Mouse (Mus musculus) T-helper 17 cell (primary cell): ENCODE measurements around the gene Smarce1.

Source experiments
- in situ Hi-C, 2 experiments: fragments of 300-600 bp; cut with MboI, MseI; formaldehyde crosslinking; loops; 1 replicate in 1 of 2; 2 replicates in 1 of 2; pipeline ENCODE4 v1.15.1; 2025; ENCODE audit warnings: high pct_unique_total_duplicates in 2 of 2

The Smarce1 gene

DNA sequence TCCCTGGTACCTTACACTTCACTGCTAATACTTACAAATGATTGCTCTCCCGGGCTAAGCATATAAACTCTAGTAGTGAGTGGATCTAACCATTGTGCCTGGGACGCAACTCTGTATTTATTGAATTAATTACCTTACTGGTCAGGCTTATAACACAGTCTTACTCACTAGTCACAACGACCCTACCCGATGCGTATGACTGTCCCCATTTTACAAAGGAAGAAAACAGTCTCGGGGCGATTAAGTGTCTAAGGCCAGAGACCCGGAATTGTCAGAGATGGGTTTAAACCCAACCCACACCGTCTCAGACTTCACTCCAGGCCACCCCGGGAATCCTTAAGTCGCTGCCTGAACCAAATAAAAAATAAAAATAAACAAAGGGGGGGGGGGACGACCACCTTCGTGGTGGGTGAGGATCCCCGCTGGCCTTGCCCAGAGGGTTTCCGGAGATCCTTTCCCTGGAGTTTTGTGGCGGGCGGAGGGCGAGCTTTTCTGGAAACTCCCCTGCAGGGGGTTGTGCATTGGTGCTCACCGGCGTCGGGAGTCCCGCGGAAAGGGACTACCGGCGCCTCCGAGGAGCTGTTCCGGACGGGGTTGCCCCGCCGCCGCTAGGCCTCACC is 1.1 kb downstream of the Smarce1 start:
- in situ Hi-C loops: no loop called here

DNA sequence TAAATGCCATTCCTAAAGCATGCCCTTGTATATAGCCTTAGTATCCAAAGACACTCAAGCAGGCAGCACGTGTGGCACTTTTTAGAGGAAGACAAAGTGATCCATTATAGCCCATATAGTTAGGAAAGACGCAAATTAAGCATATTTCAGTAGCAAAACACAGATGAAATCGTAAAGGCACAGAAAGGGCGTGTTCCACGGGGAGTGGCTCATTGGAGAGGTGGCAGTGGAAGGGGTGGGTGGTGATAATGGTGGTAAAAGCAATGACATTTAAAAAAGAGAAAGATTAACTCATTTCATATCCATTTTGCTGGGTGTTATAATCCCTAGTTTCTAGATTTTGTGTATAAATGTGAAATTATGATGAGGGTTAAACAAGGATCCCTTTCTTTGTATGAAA is 4.5 kb downstream of the Smarce1 start:
- in situ Hi-C loops: no loop called here

DNA sequence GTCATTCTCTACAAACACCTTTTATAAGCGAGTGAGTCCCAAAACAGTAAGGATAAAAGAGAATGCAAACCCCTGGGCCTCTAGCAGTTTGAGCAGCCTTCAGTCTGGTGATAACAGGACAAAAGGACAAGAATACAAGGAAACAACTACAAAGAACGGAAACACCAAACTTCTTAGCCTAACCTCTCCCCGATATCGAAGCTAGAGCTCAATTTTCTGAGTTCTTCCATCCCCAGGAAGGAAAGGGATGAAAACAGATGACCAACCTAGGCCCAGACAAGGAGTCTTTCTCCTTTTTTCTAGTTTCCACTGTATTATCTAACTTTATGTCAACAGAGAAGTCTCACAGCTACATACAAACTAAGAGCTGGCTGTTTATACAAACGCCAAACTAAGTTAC is 7.5 kb downstream of the Smarce1 start:
- in situ Hi-C loops: loop anchor here in 1 of 2 experiments (5.0 kb wide), 1 partner anchor 221 kb away; no protein-coding TSS in a partner anchor

DNA sequence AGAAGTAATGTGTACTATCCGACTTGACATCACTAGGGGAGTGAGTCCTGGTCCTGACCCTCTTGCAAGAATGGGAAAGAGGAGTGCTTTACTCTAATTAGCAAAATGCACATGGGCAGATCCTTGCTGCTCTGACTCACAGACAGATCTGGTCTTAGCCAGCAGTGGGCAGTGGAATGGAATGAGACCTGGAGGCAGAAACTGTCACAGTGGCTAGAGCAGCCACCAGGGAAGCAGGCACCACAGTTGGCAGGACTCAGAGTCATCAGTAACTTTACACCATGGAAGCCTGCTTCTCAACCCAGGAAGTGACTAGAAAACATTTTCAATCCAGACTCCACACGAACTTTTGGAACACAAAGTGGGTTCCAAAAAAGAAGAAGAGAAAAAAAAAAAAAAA is 9.0 kb downstream of the Smarce1 start:
- in situ Hi-C loops: loop anchor here in 1 of 2 experiments (5.0 kb wide), 1 partner anchor 220 kb away; no protein-coding TSS in a partner anchor

DNA sequence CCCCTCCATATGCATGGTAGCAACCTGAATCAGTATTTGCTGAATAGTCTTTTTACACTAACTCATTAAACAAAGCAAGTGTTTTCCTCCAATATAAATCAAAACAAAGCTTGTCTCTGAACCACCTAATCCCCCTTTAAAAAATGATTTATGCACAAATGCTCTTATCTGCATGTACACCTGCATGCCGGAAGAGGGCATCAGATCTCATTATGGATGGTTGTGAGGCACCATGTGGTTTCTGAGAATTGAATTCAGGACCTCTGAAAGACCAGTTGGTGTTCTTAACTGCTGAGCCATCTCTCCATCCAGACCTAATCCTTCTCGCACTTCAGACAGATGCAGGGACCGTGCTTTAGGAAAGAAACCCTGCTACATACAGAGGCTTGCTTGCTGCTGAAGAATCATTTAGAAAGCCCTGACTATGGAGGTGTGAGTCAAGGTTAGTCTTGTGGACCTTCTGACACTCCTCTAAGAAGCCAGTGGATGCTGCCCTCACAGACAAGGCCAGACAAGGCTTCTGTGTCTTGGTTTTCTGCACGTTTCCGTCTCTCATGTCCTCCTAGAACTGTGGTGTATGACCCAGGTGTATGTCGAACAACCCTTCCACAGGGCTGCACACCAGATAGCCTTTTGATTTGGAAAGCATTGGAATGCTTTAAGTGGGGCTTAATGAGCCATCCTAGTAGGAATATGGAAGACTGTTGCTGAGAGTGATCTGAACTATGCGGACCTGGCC is 13.4 kb downstream of the Smarce1 start:
- in situ Hi-C loops: loop anchor here in 1 of 2 experiments (5.0 kb wide), 1 partner anchor 210 kb away; no protein-coding TSS in a partner anchor

DNA sequence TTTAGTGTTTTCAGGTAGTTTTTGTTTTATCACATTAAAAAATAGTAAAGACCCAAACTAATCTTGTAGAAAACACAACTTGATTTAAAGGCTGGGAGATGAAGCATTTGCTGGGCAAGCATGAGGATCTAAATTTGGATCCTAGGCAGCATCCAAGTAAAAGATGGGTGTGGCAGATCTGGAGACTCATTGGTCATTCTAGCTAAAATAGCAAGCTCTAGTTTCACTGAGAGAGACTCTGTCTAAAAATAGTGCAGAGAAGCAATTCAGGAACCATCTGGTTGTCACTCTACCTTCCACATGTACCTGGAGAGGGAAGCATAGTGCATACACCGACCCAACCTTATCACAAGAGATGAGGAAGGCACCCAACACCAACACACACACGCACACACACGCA is 14.6 kb downstream of the Smarce1 start:
- in situ Hi-C loops: loop anchor here in 1 of 2 experiments (5.0 kb wide), 1 partner anchor 209 kb away; no protein-coding TSS in a partner anchor

DNA sequence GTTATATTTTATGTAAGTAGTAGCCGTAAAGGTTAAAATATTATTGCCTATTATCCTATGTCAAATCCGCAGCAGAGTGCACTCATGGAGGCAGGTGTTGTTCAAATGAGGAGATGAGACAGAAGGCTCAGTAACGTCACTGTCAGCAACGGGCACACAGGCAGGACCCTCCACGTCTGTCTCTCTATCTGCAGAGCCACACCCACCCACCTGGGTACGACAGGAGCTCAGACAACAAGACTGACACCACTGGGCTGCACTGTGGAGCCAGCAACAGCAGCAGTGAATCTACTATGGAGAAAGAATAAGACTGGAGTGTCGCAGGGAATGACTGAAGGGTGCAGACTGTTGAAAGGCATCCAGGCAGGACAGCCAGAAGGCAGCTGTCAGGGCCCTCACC is 18.1 kb downstream of the Smarce1 start:
- in situ Hi-C loops: no loop called here

DNA sequence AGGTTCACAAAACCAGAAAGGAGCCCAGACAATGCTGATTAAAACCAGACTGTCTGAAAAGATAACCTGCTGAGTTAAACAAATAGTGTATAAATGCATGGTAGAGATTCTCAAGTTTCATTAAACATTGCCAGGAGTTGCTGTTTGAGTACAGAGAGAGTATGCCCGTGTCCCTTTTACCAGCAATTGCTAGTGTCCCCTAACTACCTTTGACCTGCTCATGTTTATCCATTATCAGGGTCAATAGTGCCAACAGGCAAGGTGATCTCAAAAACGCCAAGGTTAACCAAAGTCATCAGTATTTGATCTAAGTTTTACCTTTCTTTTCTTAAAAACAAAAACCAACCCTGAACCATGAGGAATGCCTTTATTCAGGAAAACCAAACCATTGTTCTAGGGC is 18.9 kb downstream of the Smarce1 start:
- in situ Hi-C loops: no loop called here

DNA sequence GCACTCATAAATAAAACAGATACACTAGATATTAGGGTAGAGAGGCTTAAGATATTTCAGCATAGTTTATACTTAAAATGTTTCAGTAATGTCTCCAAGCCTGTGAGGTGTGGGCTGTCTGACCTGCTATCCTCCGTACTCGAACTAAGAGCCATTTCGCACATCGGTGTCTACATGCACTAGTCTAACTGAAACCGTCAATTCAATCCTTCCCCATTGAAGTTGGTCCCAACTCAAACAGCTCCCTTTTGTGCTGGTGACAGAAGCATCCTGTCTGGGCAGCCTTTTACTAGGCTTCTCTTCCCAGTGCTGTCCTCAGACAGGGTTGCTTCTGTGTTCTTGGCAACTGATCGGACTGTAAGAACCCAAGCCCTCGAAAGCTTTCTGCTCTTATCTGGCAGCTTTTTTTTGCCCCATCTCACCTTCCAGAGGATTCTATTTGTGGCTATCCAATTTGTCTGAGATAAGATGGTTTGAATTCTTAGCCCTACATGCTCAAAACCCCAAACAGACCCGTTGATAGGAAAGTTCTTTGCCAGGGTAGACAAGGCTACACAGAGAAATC is 22.6 kb downstream of the Smarce1 start:
- in situ Hi-C loops: no loop called here

DNA sequence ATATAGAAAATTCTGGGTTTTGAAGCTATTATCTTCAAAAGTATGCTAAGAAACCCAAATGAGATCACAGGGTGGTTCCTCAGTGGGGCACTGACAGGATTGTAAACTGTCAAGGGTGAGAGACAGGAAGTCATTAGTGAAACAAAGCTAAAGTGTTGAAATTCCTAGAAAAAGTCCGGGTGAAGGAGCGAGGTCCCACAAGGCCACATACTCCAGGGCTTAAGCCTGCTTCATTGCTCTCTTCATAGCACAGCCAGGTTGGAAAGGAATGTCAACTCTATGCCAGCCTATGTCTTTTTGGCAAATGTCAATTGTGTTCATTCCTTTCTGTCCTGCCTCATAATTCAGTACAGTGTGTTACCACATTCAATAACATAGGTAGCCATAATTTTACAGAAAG is 23.4 kb downstream of the Smarce1 start:
- in situ Hi-C loops: no loop called here

DNA sequence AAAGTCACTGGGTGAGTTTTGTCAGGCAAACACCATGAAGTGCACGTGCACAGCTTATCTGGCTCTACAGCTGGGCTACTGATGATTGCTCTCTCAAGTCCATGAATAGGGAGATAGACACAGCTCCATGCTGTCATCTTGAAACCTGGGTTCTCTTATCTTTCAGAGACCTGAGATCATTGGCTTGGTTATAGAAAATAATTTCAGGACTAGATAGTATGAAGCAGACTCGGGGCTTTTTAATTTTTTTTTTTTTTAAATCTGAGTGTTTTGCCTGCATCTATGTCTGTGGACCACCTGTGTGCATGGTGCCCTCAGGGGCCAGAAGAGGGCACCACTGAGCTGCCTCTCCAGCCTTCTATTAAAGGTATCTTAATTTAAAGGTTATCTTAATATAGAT is 23.9 kb downstream of the Smarce1 start:
- in situ Hi-C loops: no loop called here

DNA sequence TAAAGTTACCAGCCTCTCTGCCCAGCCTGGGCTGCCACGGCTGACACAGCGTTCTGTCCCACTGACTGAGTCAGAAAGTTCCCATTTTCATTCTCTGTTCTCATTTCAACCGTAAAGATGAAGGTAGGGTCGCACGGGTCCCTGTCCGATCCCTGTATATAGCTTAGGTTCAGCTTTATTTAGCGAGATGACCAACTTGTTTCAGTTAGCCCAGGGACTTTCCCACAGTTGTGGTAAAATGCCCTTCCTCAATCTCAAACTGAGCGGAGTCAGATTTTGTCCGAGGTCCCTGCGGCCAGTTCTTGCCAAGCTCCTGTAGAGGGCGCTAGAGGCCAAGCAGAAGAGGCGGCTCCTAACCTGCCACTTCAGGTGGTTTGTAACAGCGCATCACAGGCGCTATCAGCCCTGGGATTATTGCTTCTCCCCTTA is 41.6 kb downstream of the Smarce1 start:
- in situ Hi-C loops: no loop called here

DNA sequence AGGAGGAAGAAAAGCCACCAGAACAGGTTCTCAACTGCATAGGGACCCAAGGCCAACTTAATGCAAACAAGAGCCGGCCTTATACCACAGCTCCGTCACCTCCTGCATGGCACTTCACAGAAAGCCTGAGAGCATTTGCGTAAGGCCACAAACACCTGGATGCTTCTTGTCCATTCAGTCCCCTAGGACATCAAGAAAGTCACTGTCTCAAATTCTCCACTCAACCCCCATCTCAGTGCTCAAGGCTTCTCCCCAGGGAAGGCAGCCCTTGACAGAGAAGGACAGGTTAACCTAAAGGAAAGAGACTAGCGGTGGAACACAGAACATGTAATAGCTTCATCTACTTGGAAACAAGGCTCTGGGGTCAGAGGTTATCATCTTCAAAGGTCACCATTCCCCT is 43.5 kb downstream of the Smarce1 start:
- in situ Hi-C loops: no loop called here

DNA sequence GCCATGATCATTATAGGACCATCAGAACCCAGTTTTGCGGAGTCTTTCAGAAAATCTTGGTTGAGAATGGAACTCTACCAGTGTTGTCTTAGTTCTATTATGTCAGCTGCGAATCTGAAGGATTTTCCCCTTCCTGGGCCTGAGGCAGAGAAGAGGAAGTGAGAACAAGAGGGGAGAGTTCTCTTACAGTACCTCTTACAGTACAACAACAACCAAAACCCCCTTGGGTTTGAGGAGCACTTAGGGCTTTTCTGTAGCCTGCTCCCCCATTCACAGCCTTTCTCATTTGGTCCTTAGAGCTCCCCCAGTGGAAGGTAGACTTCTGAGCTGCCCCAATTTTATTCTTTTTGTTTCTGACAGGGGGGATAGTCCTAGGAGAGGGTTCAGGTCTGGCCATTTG is 44.0 kb downstream of the Smarce1 start:
- in situ Hi-C loops: no loop called here

DNA sequence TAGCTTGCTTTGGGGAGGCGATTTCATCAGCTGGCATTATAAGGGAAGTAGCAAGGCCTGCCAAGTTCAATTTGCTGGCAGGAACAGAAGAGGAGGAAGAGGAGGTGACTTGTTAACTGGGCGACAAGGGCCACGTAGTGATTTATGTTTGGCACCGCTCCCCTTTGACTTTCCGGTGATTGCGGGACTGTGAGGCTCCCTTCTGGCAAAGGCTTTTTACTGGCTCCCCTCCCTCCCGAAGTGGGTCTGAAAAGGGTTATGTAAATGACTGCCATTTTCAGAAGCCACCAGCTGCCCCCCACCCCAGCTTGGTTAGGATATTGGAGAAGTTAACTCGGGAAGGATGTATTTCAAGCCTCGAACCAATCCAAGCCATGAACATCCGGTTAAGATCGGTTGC is 48.2 kb downstream of the Smarce1 start:
- in situ Hi-C loops: no loop called here

DNA sequence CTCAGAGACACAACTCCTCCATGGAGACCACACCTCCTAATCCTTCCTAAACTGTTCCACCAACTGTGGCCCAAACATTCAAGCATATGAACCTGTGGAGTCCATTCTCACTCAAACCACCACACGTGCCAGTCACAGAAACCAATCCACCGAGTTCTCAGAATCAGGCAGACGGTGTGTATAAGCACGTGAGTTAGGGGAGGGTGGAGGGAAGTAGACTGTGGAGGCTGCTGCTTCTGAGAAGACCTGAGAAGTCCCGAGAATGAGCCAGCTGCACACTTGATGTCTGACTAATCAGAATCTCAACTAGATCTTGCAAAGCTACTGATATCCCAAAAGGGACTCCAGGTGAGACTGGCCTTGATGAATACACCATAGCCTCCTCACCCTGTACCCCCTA is 50.7 kb downstream of the Smarce1 start:
- in situ Hi-C loops: no loop called here

DNA sequence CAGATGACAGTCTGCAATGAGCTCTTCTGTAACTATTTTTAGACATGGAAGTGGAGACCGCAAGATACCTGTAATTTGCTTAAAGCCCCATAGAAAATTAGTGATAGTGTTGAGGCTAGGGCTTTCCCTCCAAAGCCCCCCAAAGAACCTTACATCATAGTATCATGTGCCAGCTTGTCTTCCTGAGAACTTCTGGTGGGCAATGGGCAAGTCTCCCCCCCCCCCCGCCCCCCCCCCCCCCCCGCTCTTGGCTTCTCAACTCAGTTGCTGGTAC is 53.0 kb downstream of the Smarce1 start:
- in situ Hi-C loops: no loop called here

DNA sequence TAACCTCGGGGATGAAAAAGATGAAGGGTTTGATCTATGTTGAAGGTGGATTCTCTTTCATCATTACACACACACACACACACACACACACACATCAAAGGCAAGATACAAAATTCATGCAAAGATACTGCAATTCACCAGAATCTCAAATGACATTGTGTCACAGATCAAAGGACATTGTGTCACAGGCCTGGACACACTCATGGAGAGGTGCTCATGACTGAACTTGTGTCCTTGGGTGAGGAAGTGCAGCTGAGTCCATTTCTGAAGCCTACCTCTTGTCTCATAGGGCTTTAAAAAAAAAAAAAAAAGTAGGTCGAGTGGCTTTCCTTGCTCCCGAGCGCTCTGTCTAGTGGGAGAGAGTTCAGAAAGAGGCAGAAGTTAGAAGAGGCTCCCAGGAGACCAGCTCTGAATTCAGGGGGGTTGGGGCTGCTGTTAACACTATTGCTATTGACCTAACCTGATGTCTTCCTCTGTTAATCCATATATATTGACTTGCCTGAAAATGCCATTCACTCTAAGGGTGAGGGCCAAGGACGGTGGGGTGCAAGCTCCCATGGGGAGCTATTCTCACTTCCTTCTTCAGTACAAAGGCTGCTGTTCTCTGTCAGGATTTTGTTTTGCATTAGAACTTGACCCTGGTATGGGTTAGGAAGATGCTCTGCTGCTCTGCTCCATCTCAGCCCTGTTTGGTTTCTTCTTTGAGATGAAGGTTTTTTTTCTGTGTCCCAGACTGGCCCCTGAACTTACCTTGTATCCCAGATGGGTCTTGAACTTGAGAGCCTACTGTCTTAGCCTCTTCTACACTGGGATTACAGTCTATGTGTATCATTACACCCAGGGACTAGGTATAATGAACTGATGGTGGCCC is 53.5 kb downstream of the Smarce1 start:
- in situ Hi-C loops: no loop called here

DNA sequence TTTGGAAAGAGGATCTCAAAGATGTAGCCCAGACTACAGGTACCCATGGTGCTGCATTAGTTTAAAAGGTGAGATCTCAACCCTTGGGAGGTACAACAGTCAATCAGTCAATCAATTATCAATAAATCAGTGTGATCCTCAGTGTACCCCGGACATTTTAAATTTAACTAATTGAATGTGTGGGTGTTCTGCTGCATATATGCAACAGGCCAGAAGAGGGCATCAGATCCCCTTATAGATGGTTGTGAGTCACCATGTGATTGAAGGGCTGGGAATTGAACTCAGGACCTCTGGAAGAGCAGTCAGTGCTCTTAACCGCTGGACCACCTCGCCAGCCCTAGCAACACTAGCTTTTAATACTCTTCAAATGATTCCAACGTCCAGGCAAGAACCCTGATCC is 58.8 kb downstream of the Smarce1 start:
- in situ Hi-C loops: no loop called here

DNA sequence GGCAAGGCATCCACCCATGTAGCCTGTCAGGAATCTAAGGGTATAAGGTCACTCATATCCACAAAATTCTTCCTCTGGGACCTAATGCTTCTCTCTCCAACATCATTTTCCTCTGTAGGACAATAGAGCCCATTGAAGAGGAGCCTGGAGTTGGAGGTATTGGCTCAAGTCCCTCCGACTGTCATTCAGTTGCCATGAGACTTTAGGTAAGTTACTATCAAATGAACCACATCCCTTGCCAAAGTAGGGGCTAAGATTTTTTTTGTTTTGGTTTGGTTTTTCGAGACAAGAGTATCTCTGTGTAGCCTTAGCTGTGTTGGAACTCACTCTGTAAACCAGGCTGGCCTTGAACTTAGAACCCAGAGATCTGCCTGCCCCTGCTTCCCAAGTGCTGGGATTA is 59.4 kb downstream of the Smarce1 start:
- in situ Hi-C loops: no loop called here

DNA sequence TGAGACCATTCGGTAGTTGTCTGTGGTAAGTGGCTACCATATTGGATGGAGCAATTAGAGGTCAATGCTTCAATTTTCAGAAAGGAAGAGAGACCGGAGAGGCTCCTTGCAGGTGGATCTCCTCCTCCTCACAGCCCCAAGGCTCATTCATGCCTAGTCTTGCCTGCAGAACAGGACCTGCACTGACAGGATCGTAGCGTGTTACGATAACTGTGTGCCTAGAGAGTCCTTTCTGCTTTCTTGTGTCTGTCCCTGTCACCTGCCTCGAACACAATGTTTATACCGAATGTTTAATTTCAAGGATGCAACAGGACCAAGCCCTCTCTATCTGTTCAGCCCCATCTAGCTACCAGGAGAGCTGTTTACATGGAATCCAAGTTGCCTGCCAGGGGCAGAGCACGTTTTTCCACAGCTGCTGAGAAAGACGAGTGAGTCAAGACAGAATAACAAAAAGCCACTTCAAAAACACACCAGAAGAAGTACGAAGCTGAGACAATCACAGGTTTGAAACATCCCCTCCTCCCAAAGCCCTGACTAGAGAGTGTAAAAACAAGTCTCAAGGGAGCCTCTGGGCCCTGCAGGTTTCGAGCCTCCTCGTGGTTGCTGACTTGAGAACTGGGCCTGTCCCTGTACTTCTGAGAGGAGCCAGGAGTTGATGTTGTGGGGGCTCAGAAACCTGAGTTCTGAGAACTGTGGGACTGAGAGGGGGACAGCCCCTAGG is 60.1 kb downstream of the Smarce1 start:
- in situ Hi-C loops: no loop called here

DNA sequence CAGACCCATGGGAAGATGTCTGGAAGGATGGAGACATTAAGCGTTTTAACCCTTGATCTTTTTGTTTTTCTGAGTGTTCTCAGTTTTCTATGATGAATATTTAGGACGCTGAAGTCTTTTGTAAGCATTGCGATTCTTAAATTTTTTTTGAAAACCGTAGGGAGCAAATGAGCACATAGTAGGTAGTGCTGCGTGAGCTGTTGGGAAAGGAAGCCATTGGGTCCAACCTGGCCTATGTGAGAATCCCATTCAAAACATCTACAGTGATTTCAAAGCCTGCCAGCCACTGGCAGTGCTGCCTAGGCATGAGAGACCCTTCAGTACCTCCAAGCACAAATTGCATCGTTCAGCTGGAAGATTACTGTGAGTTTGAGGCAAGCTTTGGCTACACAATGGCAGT is 60.8 kb downstream of the Smarce1 start:
- in situ Hi-C loops: no loop called here
